Mouse (Mus musculus) embryonic facial prominence, embryonic 15.5 days (tissue): Measurements from ENCODE around the gene Ifitm1. TPM values are rescaled to one million over a fixed set of nuclear protein-coding genes. Genes with fewer than 3 reads are reported as not detected.

Experiments used
- ATAC-seq: fragments of 200-750 bp; cut with Nextera tagmentation; 2 replicates; pipeline ENCODE4 v1.8.0; 2017; ENCODE audit warnings: low read depth, moderate TSS enrichment; ENCODE audit not compliant: insufficient number of reproducible peaks, low FRiP score, low TSS enrichment
- H3K27ac ChIP-seq: fragments of 300-500 bp; sonication (generic); replicated peaks from 2 replicates; pipeline ENCODE4 v1.5.1; 2015; ENCODE audit warnings: mild to moderate bottlenecking, inconsistent platforms
- H3K27me3 ChIP-seq: fragments of 300-500 bp; sonication (generic); 2 replicates; pipeline ENCODE4 v1.6.1; 2015; ENCODE audit warnings: inconsistent platforms
- H3K36me3 ChIP-seq: fragments of 300-500 bp; sonication (generic); 2 replicates; pipeline ENCODE4 v1.6.1; 2015; ENCODE audit warnings: mild to moderate bottlenecking, inconsistent platforms
- H3K4me1 ChIP-seq: fragments of 300-500 bp; sonication (generic); 2 replicates; pipeline ENCODE4 v1.6.1; 2015; ENCODE audit warnings: inconsistent platforms
- H3K4me2 ChIP-seq: fragments of 300-500 bp; sonication (generic); replicated peaks from 2 replicates; pipeline ENCODE4 v1.6.1; 2015; ENCODE audit warnings: mild to moderate bottlenecking, inconsistent platforms
- H3K4me3 ChIP-seq: fragments of 300-500 bp; sonication (generic); replicated peaks from 2 replicates; pipeline ENCODE4 v1.5.1; 2015; ENCODE audit warnings: mild to moderate bottlenecking, inconsistent platforms
- H3K9ac ChIP-seq: fragments of 300-500 bp; sonication (generic); 2 replicates; pipeline ENCODE4 v1.6.1; 2015; ENCODE audit warnings: inconsistent platforms
- H3K9me3 ChIP-seq: fragments of 300-500 bp; sonication (generic); replicated peaks from 2 replicates; pipeline ENCODE4 v1.6.1; 2016; ENCODE audit warnings: inconsistent platforms
- WGBS: fragments of 180-500 bp; shearing (Covaris S2); methylation state at CpG from one replicate; pipeline ENCODE4 v1.1.7; 2015; 5-methylcytosine and 5-hydroxymethylcytosine counted together
- polyA plus RNA-seq: library from polyadenylated mRNA; unstranded; fragments of >200 nt; fragmentation: Nextera tagmentation; extraction: Ambion mirVana; gene quantifications from 2 replicates; pipeline ENCODE4 v1.2.1, GENCODE M21; 2015

Gene Ifitm1
- 126 and 137 TPM in 2 replicates for polyA plus RNA-seq

GRCm38 (mm10) chr7:140966921-140967320 is at the start of gene Ifitm1:
Gene Ifitm1, plus strand, starts transcription at chr7:140967221.
- Histone ChIP-seq H3K27ac (peak within 1 kb of the TSS; percentile 82), H3K4me2 (peak within 1 kb of the TSS; percentile 39), H3K27me3 (no peaks in the 10 kb centered on the region), H3K4me3 (peak within 1 kb of the TSS; percentile 26), H3K36me3 (no peaks in the 10 kb centered on the region), H3K9me3 (no peaks in the 10 kb centered on the region), H3K9ac (no peak within 1 kb of the TSS), H3K4me1 (peaks cover 25% of the 10 kb centered on the region)
- no peak for ATAC-seq
- WGBS = 87% methylated on average over 4 of the region's 4 CpGs

GRCm38 (mm10) chr7:140919911-140920310 is 47.1 kb upstream of the Ifitm1 start:
- WGBS = 67% methylated on average over 4 of the region's 4 CpGs
- no peak overlapping the region for H3K4me2 ChIP-seq
- H3K27ac ChIP-seq = no peak overlapping the region
- ATAC-seq = no peak
- peaks cover 67% of the 10 kb centered on the region for H3K27me3 ChIP-seq
- no peaks in the 10 kb centered on the region for H3K36me3 ChIP-seq
- H3K4me1 ChIP-seq = peaks cover 14% of the 10 kb centered on the region
- no peak overlapping the region for H3K9ac ChIP-seq
- H3K4me3 ChIP-seq = no peak overlapping the region
- H3K9me3 ChIP-seq = no peaks in the 10 kb centered on the region

GRCm38 (mm10) chr7:140920418-140921029 is 46.5 kb upstream of the Ifitm1 start, which contains the start of gene Nlrp6:
Gene Nlrp6, plus strand, starts transcription at chr7:140920902.
- no peaks in the 10 kb centered on the region for H3K36me3 ChIP-seq
- peaks cover 14% of the 10 kb centered on the region for H3K4me1 ChIP-seq
- H3K4me3 ChIP-seq = no peak within 1 kb of the TSS
- ATAC-seq = no peak
- 64% methylated on average over 8 of the region's 8 CpGs for WGBS
- H3K4me2 ChIP-seq = no peak within 1 kb of the TSS
- no peak within 1 kb of the TSS for H3K27ac ChIP-seq
- H3K9ac ChIP-seq = no peak within 1 kb of the TSS
- peaks cover 73% of the 10 kb centered on the region for H3K27me3 ChIP-seq
- no peaks in the 10 kb centered on the region for H3K9me3 ChIP-seq

GRCm38 (mm10) chr7:140921225-140921975 is 45.6 kb upstream of the Ifitm1 start:
- Histone ChIP-seq H3K4me2 (0 out of 2 replicates have a peak overlapping the region, but pooled peaks have one; percentile 71), H3K27ac (no peak overlapping the region), H3K4me3 (no peak overlapping the region), H3K9ac (no peak overlapping the region), H3K4me1 (peaks cover 14% of the 10 kb centered on the region), H3K36me3 (no peaks in the 10 kb centered on the region), H3K9me3 (no peaks in the 10 kb centered on the region), H3K27me3 (peaks cover 78% of the 10 kb centered on the region)
- WGBS = 27% methylated on average over 22 of the region's 22 CpGs
- ATAC-seq = no peak

GRCm38 (mm10) chr7:140922398-140923069 is 44.5 kb upstream of the Ifitm1 start:
- no peak for ATAC-seq
- WGBS = under 1% methylated on average over 49 of the region's 49 CpGs

GRCm38 (mm10) chr7:140923070-140923775 is 43.8 kb upstream of the Ifitm1 start:
- 22% methylated on average over 30 of the region's 30 CpGs for WGBS
- no peaks in the 10 kb centered on the region for H3K9me3 ChIP-seq
- no peak for ATAC-seq
- H3K27ac ChIP-seq = no peak overlapping the region
- H3K9ac ChIP-seq = no peak overlapping the region
- peaks cover 14% of the 10 kb centered on the region for H3K4me1 ChIP-seq
- no peaks in the 10 kb centered on the region for H3K36me3 ChIP-seq
- peaks cover 75% of the 10 kb centered on the region for H3K27me3 ChIP-seq
- peak overlapping the region; percentile 39 for H3K4me3 ChIP-seq
- H3K4me2 ChIP-seq = peak overlapping the region; percentile 71

More at GRCm38 (mm10) chr7:140922398-140923069, 44.5 kb upstream of the Ifitm1 start:
- H3K4me2 ChIP-seq = peak overlapping the region; percentile 71
- no peak overlapping the region for H3K9ac ChIP-seq
- H3K4me1 ChIP-seq = peaks cover 14% of the 10 kb centered on the region
- peak overlapping the region; percentile 39 for H3K4me3 ChIP-seq
- peaks cover 78% of the 10 kb centered on the region for H3K27me3 ChIP-seq
- no peaks in the 10 kb centered on the region for H3K36me3 ChIP-seq
- no peak overlapping the region for H3K27ac ChIP-seq
- no peaks in the 10 kb centered on the region for H3K9me3 ChIP-seq

GRCm38 (mm10) chr7:140927181-140927580 is 39.8 kb upstream of the Ifitm1 start:
- H3K9me3 ChIP-seq = no peaks in the 10 kb centered on the region
- H3K36me3 ChIP-seq = no peaks in the 10 kb centered on the region
- H3K4me2 ChIP-seq = no peak overlapping the region
- no peak overlapping the region for H3K27ac ChIP-seq
- H3K4me3 ChIP-seq = no peak overlapping the region
- H3K4me1 ChIP-seq = peaks cover 10% of the 10 kb centered on the region
- peaks cover 39% of the 10 kb centered on the region for H3K27me3 ChIP-seq
- 84% methylated on average over 6 of the region's 6 CpGs for WGBS
- no peak overlapping the region for H3K9ac ChIP-seq
- ATAC-seq = no peak

- no peak overlapping the region for H3K4me2 ChIP-seq
- no peak overlapping the region for H3K9ac ChIP-seq
- H3K27me3 ChIP-seq = 0 out of 2 replicates have a peak, but pooled peaks cover 11% of the 10 kb centered on the region
- no peak overlapping the region for H3K27ac ChIP-seq
- no peak for ATAC-seq
- H3K9me3 ChIP-seq = no peaks in the 10 kb centered on the region
- no peak overlapping the region for H3K4me3 ChIP-seq
- WGBS = 44% methylated on average over 3 of the region's 3 CpGs
- H3K36me3 ChIP-seq = peaks cover 2% of the 10 kb centered on the region; the same call in 1 of the 2 replicates
- peaks cover 40% of the 10 kb centered on the region for H3K4me1 ChIP-seq
Measured at GRCm38 (mm10) chr7:140938436-140938835, 28.6 kb upstream of the Ifitm1 start.

GRCm38 (mm10) chr7:140938896-140939295 is 28.1 kb upstream of the Ifitm1 start:
- H3K4me3 ChIP-seq = no peak overlapping the region
- H3K4me1 ChIP-seq = peaks cover 41% of the 10 kb centered on the region
- H3K36me3 ChIP-seq = peaks cover 4% of the 10 kb centered on the region; the same call in 1 of the 2 replicates
- H3K27ac ChIP-seq = peak overlapping the region; percentile 99
- ATAC-seq = no peak
- H3K4me2 ChIP-seq = 0 out of 2 replicates have a peak overlapping the region, but pooled peaks have one; percentile 31
- 0 out of 2 replicates have a peak, but pooled peaks cover 11% of the 10 kb centered on the region for H3K27me3 ChIP-seq
- no peak overlapping the region for H3K9ac ChIP-seq
- 22% methylated on average over 2 of the region's 2 CpGs for WGBS
- H3K9me3 ChIP-seq = no peaks in the 10 kb centered on the region

GRCm38 (mm10) chr7:140939669-140940171 is 27.3 kb upstream of the Ifitm1 start:
- no peak overlapping the region for H3K4me3 ChIP-seq
- H3K4me1 ChIP-seq = peaks cover 41% of the 10 kb centered on the region
- no peak overlapping the region for H3K9ac ChIP-seq
- H3K9me3 ChIP-seq = no peaks in the 10 kb centered on the region
- peaks cover 5% of the 10 kb centered on the region; the same call in 1 of the 2 replicates for H3K36me3 ChIP-seq
- H3K27me3 ChIP-seq = 0 out of 2 replicates have a peak, but pooled peaks cover 8% of the 10 kb centered on the region
- H3K4me2 ChIP-seq = peak overlapping the region; percentile 31
- peak overlapping the region; percentile 99 for H3K27ac ChIP-seq
- 6% methylated on average over 8 of the region's 8 CpGs for WGBS
- peak; percentile 63 for ATAC-seq
